Mouse (Mus musculus) hematopoietic stem cell, adult 5-6 weeks (primary cell): Measurements from ENCODE around the gene St7. TPM values are rescaled to one million over a fixed set of nuclear protein-coding genes. Genes with fewer than 3 reads are reported as not detected.

Source experiments
- ATAC-seq, 2 experiments: fragments of 125-278 bp in 1 of 2; replicated peaks in 1 of 2; 2 replicates each; pipeline ENCODE4 v1.8.0; 2016 to 2017; ENCODE audit warnings: inconsistent platforms in 2 of 2, mild to moderate bottlenecking in 2 of 2, moderate number of reproducible peaks in 2 of 2, low read depth in 1 of 2, moderate TSS enrichment in 1 of 2; ENCODE audit not compliant: low FRiP score in 2 of 2, poor library complexity in 2 of 2, severe bottlenecking in 2 of 2, insufficient read depth in 1 of 2, low TSS enrichment in 1 of 2
- total RNA-seq: library from RNA; stranded (forward); fragments of 172-1452, 232-1000 nt; gene quantifications from 2 replicates; pipeline ENCODE4 v1.2.3, GENCODE M21; 2017

The St7 gene
- total RNA-seq = 42.1 and 50.5 TPM in 2 replicates

DNA sequence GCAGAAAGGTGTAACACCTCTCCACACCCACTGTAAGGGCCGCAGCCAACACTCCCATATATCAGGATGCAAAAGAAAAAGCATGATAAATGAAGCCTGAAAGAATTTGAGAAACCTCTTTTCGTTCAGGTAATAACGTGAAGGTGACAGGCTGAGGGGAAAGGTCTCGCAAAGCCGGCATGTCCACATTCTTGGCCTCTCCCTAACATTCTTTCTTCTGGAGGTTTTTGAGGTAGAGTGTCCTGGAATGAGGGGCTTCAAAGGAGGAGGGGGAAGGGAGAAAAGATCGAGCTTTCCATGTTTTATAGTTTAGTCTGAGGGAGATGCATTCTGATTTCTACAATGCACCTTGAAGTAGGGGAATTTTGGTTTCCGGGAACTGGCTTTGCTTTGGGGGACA lies at the start of gene St7:
TSS of gene St7 (plus strand) at position 287 of the 400 bp plus-strand sequence.
- no peak for ATAC-seq

DNA sequence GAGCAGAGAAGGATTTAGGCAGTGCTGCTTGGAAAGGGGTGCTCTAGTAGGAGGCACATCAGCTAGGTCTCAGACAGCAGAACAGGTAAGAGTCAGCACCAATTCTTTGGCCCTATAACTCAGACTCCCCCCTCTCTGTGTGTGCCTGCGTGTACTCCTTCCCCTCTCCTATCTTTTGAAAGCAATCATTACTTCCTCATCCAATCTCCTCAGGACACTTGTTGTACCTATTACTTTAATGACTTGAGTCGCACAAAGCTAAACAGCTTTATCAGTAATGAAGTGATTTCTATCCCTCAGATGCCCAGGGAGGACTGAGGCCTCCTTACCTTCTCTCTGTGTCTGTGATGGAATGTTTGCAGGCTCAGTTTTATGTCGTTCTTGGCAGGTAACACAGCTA lies 46.6 kb upstream of the St7 start:
- peak in 1 of 2 experiments; percentile 40; a peak in 2 of 4 replicates for ATAC-seq

DNA sequence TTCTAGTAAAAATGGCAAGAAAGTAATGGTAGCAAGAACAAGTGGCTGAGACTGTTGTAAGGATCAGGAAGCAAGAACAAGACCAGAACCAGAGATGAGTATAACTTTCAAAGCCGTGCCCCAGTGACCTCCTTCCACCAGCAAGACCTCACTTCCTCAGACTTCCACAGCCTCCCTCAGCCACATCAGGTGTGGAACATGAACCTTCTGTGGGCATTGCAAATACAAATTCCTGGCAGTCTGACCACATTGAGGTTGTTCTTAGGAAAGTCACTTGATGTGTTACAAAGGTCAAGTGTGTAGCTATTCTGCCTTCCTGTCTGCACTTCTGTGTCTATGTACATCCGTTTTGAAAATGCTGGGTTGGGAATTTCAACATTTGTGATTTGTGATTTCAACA lies 40.6 kb upstream of the St7 start:
- peak in 1 of 2 experiments; percentile 12; a peak in 1 of 4 replicates for ATAC-seq

DNA sequence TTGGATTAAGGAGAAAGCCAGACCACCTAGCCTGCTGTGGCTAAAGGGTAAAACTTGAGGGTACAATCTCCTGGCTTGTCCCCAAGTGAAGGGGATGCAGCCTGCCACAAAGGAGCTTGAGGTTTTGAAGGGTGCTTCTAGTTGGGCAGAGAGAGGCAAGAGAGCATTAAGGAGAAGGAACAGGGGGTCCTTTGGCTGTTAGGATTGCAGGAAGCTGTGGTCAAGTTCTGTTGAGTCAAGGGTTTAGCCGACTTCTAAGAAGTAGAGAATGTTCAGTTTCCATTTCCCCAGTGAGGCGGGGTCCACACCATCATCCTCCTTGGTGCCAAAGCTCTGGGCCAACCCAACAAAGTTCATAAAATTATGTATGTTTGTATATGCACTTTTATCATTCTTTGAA lies 37.7 kb upstream of the St7 start:
- peak; percentile 80 for ATAC-seq

GRCm38 (mm10) chr6:17657308-17657707 lies 35.4 kb upstream of the St7 start:
- no peak for ATAC-seq

- ATAC-seq = no peak
Measured at GRCm38 (mm10) chr6:17665348-17665747, 27.4 kb upstream of the St7 start.

DNA sequence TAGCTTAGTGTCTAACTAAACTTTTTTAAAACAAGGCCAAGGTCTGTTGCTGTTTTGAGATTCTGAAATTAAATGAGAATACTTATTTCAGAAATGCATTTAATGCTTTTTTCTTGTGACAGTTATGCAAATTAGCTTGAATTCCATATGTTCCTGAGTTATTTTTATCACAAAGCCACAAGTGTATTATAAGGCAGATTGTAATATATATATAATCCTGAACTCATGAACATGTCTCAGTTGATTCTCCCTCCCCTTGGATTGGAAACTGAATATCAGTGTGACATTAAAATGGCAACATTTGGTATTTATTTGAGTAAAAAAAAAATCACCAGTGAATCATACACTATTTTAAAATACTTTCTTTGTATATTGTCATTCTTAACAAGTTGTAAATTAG lies 26.7 kb upstream of the St7 start:
- no peak for ATAC-seq

DNA sequence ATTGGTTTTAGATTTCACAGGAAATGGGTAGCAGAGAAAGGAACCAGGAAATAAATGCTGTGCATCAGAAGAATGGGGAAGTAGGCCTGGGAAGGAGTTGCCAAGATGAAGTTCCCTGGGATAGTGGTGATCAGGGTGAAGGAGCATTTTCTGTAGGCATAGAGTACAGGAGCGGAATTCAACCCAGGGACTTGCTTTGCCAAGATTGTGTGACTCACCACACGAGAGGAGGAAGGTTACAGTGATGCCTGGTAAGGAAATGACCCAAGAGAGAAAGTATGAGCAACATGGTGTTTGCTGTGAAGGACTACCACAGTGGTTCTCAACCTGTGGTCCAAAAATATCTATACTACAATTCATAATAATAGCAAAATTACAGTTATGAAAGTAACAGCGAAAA lies 24.9 kb upstream of the St7 start:
- ATAC-seq = no peak

DNA sequence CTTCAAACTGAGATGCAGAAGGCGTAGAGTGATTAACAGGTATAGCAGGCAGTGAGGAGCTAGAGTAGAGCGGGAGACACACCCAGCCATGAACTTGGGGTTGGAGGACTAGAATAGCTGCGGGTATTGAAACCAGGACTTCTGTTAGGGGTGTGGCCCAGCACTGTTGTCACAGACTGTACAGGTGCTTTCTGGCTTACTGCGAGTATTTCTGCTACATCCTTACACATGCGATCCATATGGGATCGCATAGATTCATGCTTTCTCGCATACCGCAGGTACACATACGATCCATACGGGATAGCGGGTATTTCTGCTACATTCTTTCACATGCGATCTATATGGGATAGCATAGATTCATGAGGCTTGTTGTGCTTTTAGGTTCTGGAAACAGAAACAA lies 24.4 kb upstream of the St7 start:
- ATAC-seq = no peak; a peak in 1 of 4 replicates

DNA sequence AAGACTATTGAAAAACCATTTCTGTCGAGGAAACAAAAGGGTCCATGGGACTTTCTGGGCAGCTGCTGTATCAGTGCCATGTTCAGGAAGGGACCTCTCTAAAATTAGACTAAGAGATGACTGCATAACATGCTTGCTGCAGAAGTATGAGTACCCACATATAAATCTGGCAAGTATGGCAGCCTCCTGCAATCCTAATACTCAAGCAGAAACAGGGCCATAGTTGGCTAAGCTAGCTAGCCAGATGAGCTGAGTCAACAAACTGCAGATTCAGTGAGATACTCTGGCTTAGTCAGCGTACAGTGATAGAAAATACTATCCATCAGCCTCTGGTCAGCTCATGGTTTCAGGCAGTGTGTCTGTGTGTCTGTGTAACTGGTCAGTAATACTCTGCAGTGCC lies 22.9 kb upstream of the St7 start:
- ATAC-seq = no peak

- ATAC-seq = peak; percentile 72 to 83; a peak in 3 of 4 replicates
Measured at GRCm38 (mm10) chr6:17675019-17675756, 17.5 kb upstream of the St7 start.

DNA sequence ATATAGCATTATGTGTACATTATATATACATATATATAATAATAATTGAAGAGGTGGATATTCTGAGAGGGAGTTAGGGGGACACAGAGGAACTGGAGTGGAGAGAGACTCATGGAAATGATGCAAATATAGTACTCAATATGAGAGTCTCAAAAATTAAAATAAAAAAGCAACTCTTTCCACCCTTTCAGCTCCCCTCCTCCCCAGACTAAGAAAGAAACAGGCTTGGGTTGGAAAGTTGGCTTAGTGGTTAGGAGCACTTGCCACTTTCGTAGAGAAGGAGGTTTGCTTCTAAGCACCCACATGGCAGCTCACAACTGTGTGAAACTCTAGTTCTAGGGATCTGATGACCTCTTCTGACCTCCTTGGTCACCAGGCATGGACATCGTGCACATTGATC lies 15.7 kb upstream of the St7 start:
- no peak for ATAC-seq

GRCm38 (mm10) chr6:17680266-17680925 lies 12.3 kb upstream of the St7 start:
- peak in 1 of 2 experiments; percentile 14; a peak in 1 of 4 replicates for ATAC-seq

DNA sequence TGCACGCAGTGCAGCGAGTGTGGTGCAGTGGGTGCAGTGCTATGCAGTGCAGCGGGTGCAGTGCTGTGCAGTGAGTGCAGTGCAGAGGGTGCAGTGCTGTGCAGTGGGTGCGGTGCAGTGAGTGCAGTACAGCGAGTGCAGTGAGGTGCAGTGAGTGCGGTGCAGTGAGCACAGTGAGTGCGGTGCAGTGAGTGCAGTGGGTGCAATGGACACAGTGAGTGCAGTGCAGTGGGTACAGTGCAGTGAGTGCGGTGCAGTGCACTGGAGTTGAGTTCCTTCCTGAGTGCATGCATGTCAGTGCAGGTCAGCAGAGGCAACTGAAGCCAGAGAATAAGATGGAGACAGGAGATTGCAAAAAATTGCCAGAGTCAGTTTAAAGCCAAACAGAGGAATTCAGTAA lies 10.9 kb upstream of the St7 start:
- peak in 1 of 2 experiments; percentile 8; a peak in 1 of 4 replicates for ATAC-seq

DNA sequence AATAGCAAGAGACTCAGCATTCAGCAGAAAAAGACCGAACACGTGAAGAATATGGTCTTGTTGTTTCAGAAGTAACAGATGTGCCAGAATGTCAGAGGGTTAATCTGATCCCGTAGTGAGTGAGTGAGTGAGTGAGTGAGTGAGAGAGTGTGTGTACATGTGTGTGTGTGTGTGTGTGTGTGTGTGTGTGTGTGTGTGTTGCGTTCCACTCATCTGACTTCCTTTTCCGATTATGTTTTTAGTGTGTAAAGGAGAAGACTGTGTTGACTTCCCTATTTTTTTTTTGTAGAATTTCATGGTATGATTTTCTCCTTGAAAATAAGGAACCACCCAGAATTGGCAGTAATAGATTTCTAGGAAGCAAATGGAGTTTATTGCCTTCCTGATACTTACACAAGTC lies 4.1 kb upstream of the St7 start:
- ATAC-seq = peak; percentile 65 to 82; a peak in 3 of 4 replicates

DNA sequence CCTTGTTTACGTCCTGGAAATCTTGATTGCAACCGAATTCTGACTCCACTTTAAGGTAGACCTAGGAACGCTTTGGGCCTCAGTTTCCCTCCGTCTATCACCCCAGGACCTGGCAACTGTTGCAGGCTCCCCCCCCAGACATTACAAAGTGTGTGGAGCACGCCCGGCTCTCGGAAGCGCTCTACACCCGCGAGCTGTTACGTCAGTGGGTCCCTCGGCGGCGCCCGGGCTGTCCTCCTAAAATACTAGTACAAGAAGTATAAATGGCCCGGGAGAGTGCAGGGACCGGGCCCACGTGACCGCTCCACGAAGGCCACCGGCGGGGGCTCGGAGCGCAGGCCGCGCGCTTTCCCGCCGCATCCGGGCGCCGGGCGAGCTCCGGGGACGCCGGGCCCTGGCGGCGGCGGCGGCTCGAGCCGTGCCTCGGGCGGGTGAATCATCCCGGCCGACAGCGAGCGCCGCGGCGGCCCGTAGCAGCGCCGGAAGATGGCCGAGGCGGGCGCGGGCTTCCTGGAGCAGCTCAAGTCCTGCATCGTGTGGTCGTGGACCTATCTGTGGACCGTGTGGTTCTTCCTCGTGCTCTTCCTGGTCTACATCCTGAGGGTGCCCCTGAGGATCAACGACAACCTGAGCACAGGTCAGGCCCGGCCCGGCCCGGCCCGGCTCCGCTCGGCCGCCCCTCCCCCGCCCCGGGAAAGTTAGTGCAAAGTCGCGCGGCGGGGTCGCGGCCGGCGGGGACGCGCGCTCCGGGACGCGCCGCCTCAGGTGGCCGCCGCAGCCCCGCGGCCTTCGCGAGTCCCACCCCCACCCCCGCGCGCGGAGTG lies 1.2 kb downstream of the St7 start:
- ATAC-seq = peak; percentile 56 to 58

DNA sequence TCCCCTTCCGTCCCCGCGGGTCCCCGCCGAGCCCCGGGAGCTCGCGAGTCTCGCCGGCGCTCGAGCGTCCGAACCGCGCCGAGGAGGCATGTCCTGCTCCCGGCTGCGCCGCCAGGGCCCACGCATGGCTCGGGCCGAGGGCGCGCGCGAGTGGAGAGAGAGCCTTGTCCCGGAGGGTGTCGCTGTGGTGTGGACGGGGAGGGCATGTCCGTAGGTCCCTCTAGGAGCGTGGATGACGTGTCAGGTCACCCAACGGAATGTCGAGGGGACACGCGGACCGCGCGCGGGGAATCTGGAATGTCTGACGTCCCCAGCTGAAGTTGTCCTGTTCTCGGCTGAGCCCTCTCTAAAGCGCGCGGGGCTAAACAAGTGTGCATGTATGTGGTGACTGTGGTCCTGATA lies 1.8 kb downstream of the St7 start:
- peak; percentile 79 to 85 for ATAC-seq

DNA sequence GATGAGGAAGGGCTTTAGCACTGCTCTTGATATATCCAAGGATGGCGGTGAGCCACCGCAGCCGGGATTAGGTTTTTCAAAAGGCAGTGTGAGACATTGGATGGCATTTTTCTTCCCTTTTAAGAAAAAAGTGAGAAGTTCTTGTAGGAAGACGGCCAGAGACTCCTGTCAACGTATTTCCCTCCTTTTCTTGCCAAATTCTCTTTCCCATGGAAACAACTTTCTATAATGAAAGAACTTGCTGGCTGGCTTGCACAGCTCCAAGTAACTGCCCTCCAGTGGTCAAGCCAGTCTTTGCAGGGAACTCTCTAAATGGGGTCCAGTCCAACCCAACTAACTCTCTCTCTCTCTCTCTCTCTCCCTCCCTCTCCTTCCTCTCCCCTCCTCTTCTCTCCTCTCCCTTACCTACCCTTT lies 3.6 kb downstream of the St7 start:
- peak; percentile 29 to 48; a peak in 2 of 4 replicates for ATAC-seq
